Mouse (Mus musculus) liver, adult 2 months (tissue): Measurements from ENCODE around the gene Pwwp2b.

Source experiments
- CTCF ChIP-seq: fragments of 200-500 bp; IDR thresholded peaks from 2 replicates; pipeline ENCODE4 v1.5.1; 2011; ENCODE audit warnings: low read depth, low read length, control low read depth
- POLR2A ChIP-seq: fragments of 200-500 bp; IDR thresholded peaks from 2 replicates; pipeline ENCODE4 v1.6.1; 2011; ENCODE audit warnings: low read length, control low read depth; ENCODE audit not compliant: insufficient read depth; ENCODE audit errors: extremely low read depth

DNA sequence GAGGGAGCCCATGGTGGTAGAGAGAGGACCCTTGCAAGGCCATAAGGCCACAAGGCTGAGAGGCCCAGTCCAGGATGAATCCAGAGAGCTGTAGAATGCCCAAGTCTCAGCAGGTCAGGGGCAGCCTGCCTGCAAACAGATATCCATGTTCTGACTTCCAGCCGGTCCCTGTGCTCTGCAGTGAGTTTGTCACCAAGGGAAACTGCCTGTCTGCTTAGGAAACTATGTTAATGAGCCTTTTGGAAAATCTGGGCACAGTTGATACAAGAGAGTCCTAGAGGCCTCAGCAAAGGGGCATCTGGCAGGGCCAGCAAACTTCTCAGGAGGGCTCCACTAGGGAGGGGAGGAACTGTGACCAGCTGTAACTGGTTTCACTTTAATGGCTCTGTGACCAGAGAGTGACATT lies 70.7 kb downstream of the Pwwp2b start:
- TF ChIP-seq POLR2A: no peak
- no peak for TF ChIP-seq CTCF
